Mouse (Mus musculus) cerebellum, adult 2 months (tissue): ENCODE measurements around the gene Ska3.

Experiments used
- CTCF ChIP-seq: fragments of 200-500 bp; IDR thresholded peaks from 2 replicates; pipeline ENCODE4 v1.5.1; 2011; ENCODE audit warnings: low read depth, mild to moderate bottlenecking, control low read depth, low read length, moderate library complexity, borderline replicate concordance; ENCODE audit not compliant: insufficient read depth
- POLR2A ChIP-seq: fragments of 200-500 bp; IDR thresholded peaks from 2 replicates; pipeline ENCODE4 v1.6.1; 2011; ENCODE audit warnings: low read length, control low read depth, borderline replicate concordance; ENCODE audit not compliant: insufficient read depth

DNA sequence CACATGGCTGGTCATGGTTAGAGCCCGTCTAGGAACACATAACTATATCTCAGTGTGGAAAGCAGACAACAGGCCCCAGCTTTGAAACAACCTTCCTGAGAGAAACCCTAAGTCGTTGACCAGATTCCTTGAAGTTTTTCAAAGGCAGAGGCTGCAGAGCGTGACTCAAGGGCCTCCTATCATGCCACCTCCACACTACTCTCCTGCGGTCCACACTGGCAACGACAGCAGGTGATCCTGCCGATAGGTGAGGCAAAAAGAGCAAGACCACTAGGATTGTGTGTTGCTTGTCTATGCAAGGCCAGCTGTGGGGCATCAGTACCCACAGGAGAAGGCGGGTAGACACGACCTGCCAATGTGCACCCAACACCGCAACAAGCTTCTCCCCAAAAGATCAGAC, 36.2 kb downstream of the Ska3 start:
- no peak for TF ChIP-seq CTCF
- TF ChIP-seq POLR2A: no peak
